Mouse (Mus musculus) CH12.LX (cell line): ENCODE results near the gene Cdc14a.

Source experiments
- CTCF ChIP-seq, 2 experiments: IDR thresholded peaks in 1 of 2; conservative IDR thresholded peaks in 1 of 2; 2 replicates each; pipeline ENCODE4 v1.5.1; 2011 to 2012; ENCODE audit warnings: low read depth in 2 of 2, low read length in 2 of 2, improper control_type of control experiment in 1 of 2, inconsistent platforms in 1 of 2, mild to moderate bottlenecking in 1 of 2, moderate library complexity in 1 of 2
- E2F4 ChIP-seq: IDR thresholded peaks from 2 replicates; pipeline ENCODE4 v1.6.1; 2011; ENCODE audit warnings: low read depth, low read length, improper control_type of control experiment; ENCODE audit not compliant: insufficient replicate concordance
- ELF1 ChIP-seq: IDR thresholded peaks from 2 replicates; pipeline ENCODE4 v1.6.1; 2014; ENCODE audit warnings: low read depth, mild to moderate bottlenecking, inconsistent platforms, low read length, improper control_type of control experiment
- HCFC1 ChIP-seq: IDR thresholded peaks from 2 replicates; pipeline ENCODE4 v1.6.1; 2012; ENCODE audit warnings: low read depth, mild to moderate bottlenecking, inconsistent platforms, low read length, improper control_type of control experiment
- JUND ChIP-seq: conservative IDR thresholded peaks from 2 replicates; pipeline ENCODE4 v1.6.1; 2011; ENCODE audit warnings: low read depth, low read length, improper control_type of control experiment
- KAT2A ChIP-seq: IDR thresholded peaks from 2 replicates; pipeline ENCODE4 v1.6.1; 2012; ENCODE audit warnings: low read length, improper control_type of control experiment, inconsistent platforms; ENCODE audit not compliant: insufficient replicate concordance
- MAX ChIP-seq: IDR thresholded peaks from 2 replicates; pipeline ENCODE4 v1.6.1; 2011; ENCODE audit warnings: low read length, improper control_type of control experiment
- MAZ ChIP-seq: IDR thresholded peaks from 2 replicates; pipeline ENCODE4 v1.6.1; 2012; ENCODE audit warnings: low read depth, mild to moderate bottlenecking, inconsistent platforms, low read length, improper control_type of control experiment, moderate library complexity
- POLR2A ChIP-seq: IDR thresholded peaks from 2 replicates; pipeline ENCODE4 v1.6.1; 2011; ENCODE audit warnings: low read depth, mild to moderate bottlenecking, improper control_type of control experiment, low read length
- POLR2AphosphoS2 ChIP-seq: IDR thresholded peaks from 2 replicates; pipeline ENCODE4 v1.6.1; 2011; ENCODE audit warnings: low read depth, low read length, improper control_type of control experiment
- USF1 ChIP-seq: IDR thresholded peaks from 2 replicates; pipeline ENCODE4 v1.6.1; 2014; ENCODE audit warnings: low read depth, mild to moderate bottlenecking, inconsistent platforms, low read length, improper control_type of control experiment
- USF2 ChIP-seq: conservative IDR thresholded peaks from 2 replicates; pipeline ENCODE4 v1.6.1; 2011; ENCODE audit warnings: low read depth, low read length, improper control_type of control experiment
- ZMIZ1 ChIP-seq: IDR thresholded peaks from 2 replicates; pipeline ENCODE4 v1.6.1; 2012; ENCODE audit warnings: low read depth, mild to moderate bottlenecking, inconsistent platforms, low read length, improper control_type of control experiment

- TF ChIP-seq USF1, result no peak
- TF ChIP-seq ELF1, result no peak
- TF ChIP-seq ZMIZ1, result no peak
- no peak for TF ChIP-seq CTCF (conservative IDR thresholded peaks at IDR 0.05 in 1 of 2, IDR thresholded peaks at IDR 0.05 in 1 of 2; ENCODE audit: low read depth in 2 of 2, low read length in 2 of 2)
- no peak for TF ChIP-seq POLR2A
- TF ChIP-seq MAZ, result no peak
- no peak for TF ChIP-seq HCFC1
- TF ChIP-seq JUND, result no peak
- TF ChIP-seq POLR2AphosphoS2, result no peak
- TF ChIP-seq MAX, result no peak
- TF ChIP-seq USF2, result no peak
- TF ChIP-seq E2F4, result no peak
- TF ChIP-seq KAT2A, result no peak
Observed at GRCm38 (mm10) chr3:116401436-116401835, 22.4 kb downstream of the Cdc14a start.
